Mouse (Mus musculus): Measurements from ENCODE around the gene Tspo.

Gene Tspo

DNA sequence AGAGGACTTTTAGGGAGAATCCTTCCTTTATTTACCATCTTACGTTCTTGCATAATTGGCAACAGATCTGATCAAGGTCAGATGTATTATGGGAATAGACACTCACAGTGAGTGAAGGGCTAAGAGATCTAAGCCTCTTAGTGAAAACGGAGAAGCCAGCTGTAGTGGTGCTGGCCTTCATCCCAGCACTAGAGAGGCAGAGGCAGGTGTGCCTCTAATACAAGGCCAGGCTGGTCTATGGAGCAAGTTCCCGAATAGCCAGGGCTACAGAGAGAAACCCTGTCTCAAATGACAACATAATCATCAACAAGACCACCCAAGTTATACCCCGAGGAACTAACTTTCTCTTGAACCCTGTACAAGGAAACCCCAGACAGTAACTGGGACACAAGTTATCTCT is 19.5 kb downstream of the Tspo start:
- in situ Hi-C loops (cut with MboI, MseI) = no loop called here

DNA sequence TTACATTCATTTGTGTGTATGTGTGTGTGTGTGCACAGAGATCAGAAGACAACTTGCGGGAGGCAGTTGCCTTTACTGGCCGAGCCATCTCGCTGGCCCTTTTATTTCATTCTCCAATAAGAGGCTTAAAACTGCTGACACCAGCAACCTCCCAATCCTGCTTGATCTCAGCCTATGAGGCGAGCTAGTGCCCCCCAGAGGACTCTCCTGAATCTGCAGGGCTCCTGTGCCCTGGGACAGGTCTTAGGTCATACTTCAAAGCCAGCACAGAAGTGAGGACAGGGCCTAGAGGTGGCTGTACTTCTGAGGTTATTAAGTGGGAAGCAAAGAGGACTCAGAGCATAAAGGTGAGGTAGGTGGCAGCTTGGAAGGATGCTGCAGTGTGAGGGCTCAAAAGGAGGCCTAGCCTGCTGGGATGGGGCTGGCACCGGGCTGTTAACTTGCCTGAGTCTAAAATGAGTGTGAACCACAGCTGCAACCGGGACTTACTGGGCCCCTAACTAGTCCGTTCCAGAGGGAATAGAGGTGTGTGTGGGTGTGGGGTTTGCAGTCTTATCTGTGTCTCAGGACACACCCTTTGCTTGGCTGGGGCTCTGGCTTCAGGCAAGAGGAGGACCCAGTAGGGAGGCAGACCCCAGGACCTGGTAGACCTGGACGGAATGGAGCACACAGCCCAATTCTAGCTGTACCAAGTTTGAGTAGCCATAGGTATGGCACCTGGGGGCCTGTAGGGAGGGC is 20.2 kb downstream of the Tspo start:
- in situ Hi-C loops (cut with MboI, MseI) = no loop called here

DNA sequence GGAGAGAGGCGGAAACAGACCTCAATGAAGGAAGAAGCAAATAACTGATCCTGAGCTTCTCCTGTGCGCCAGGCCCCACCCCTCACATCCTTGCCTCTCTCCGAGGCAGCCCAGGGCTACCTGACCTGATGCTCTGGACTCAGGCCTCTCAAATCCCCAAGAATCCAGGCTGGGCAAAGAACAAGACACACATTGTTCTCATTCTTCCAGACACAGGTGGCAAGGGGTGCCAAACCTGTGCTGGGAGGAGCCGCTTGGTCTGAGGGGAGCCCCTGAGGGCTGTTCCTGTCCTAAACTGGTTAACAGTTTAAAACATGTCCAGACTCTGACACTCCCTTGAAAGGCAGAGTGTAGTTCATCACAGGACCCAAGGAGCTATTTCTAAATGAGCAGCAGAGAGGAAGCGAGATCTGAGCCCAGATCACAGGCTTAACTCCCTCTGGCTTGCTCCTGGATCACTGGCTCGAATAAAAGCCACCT is 21.4 kb downstream of the Tspo start:
- in situ Hi-C loops (cut with MboI, MseI) = no loop called here

DNA sequence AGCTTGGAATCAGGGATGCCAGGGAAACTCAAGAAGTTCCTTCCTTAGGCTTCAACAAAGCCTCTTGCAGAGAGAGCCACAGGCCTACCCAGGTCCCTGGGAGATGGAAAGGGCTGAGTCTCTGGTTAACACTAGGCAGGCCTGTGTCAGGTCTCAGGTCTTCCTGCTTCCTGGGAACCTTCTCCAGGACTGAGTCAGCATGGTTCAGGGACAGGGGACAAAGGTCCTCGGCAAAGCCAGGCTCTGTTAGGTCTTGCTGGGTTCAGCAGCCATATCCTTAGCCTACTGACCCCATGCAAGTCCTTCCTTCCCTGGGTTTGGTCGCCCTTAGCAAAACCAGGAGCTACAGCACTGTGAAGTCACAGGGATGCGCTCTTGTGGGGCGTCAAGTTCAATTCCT is 27.4 kb downstream of the Tspo start:
- in situ Hi-C loops (cut with MboI, MseI) = no loop called here

DNA sequence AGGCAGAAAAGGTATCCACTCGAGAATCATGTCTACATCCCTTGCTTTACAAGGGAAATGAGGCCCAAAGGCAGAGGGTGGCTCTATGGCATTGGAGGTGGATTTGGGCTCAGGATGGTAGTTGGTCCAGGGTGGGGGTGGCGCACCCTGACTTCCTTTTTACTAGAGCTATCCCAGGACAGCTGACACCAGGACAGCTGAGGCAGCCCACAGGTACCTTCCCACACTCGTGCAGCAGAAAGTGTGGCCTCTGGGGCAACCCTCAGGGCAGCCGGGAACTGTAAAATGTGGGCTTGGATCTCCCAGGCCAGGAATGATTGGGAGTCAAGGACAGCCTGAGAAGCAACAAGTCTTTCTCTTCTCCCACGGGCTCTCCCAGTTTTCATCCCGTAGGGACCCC is 28.4 kb downstream of the Tspo start:
- in situ Hi-C loops (cut with MboI, MseI) = no loop called here

DNA sequence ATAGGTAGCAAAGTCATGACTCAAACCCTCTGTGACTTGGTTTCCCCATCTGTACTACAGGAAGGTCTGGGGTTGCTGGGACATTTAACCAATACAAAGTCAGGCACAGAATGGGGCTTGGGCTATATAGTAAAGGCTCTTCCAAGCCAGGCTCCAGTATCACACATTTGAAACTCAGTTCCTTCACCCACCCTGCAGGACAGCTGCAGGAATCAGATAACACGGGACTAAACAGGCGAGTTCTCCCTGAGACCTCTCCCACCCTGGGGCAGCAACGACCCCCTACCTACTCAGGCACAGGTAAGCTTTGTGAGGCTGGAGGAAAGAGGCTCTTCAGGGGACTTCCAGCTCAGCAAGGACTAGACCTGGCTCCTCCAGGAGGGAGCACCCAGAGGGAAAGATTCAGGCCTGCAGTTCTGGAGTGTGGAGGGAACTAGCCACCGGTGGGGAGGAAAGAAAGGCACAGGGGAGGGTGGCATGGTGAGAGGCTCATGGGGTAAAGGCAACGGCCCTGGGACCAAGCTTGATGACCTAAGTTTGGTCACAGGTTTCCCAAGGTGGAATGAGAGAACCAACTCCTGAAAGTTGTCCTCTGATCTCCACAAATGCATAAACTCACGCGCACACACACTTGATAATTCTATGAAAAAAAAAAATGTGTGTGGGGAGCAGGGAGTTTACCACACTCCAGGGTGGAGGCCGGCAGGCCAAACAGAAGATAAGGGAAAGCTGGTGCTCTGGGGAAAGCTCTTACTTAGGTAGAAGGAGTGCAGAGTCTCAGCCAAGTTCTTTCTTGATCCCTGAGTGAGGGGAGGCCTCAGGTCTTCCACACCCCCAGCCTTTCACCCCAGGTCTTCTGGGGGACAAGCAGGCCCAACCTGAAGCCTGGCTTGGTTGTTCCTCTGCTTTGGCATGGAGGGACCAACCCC is 29.1 kb downstream of the Tspo start:
- in situ Hi-C loops (cut with MboI, MseI) = no loop called here

DNA sequence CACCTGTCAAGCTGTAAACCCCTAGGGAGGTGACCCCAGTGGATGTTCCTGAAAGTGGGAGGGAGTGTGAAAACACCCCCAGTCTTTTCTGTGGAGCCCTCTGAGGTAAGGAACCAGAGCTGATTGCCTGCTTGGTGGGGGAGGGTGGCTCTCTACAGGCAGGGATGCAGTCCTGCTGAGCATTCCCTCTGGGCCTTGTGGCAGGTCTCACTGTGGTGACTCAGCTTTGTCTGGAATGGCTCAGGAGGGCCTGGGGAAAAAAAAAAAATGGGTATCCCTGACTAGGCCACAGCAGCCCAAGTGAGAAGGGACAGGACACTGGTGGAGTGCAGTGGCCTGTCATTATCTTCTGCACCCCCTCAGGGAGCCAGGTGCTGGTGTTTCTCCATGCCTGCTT is 29.8 kb downstream of the Tspo start:
- in situ Hi-C loops (cut with MboI, MseI) = no loop called here

DNA sequence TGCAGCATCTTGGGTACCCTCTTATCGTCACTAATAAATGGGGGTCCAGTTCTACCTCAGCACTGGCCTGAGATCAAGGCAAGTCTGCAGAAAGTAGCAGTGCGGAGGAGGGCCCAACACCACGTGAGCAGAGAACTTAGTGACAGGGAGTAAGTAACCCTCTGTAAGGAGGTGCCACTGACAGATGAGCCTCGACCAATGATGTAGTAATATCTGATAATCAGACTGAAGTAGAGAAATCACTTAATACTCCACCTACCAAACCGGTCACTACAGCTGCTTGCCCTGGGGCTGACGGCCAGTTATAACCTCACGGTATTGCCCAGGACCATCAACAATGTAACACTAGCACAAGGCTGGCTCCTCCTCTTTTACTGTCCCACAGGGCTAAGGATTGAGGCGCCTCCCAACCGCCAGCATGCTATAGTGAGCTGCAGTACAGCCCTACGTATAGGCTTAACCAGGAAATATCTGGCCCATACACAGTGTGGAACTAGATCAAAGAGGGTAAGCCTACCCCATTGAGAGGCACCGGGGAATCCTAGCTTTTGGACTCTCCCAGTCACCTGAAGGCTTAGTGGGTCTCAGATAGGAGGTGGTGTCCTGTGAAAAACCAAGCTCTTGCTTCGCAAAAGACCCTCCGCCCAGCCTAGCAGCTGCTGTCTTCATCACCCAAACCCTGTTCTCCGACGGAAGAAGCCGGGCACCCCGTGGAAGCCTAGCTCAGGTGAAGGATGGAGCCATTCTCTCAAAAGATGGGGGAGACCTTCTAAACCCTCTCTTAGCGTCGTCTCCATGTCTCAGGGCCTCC is 30.5 kb downstream of the Tspo start:
- in situ Hi-C loops (cut with MboI, MseI) = no loop called here

DNA sequence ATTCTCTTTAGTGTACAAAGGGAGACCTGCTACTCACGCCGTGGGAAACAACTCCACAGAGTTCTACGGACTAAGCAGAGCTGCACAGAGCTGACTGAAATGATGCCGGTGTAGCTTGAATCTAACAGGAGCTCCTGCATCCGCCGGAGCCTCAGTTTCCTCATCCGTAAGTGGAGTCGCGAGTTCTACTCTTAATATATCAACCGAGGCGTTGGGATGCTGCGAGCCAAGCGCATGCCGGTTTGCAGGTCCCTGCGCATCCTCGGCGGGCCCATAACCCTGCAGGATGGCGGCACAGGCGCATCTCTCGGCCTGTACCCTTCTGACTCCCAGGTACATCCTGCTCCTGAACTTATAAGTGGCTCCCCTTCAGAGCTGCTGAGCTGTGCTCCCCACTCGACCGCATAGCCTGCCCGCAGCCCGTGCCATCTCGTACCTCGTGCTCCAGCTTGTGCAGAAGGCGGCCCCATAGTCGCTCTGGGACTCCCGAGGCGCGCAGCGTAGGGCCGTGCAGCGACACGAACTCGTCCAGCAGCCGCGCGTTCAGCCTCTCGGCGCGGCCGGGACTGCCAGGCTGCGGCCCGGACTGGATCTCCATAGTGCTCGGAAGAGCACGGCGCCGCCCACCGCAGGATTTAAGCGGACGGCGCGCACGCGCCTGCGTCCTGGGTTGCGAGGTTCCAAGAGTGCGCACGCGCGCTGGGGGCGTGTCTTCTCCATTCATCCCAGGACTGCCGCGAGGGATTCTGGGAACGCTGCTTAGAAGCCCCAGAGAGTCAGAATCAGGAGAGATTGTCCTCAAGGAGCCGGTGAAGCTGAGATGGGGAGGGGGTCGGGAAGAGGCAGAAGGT is 31.3 kb downstream of the Tspo start, which contains the start of gene Ttll12:
Ttll12 (minus strand) TSS at position 645 of the 851 bp plus-strand sequence.
- in situ Hi-C loops (cut with MboI, MseI) = no loop called here

DNA sequence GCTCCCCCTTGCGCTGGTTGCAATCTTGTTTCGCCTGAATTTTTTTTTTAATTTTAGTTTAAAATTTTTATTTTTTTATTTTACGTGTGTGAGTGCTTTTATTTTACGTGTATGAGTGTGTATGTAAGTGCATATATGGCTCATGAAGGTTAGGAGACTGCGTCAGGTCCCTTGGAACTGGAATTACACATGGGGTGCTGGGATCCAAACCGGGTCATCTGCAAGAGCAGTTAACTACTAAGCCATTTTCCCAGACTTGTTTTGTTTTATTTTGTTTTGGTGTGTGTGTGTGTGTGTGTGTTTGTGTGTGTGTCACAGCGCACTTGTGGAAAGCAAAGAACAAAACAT is 31.9 kb downstream of the Tspo start:
- in situ Hi-C loops (cut with MboI, MseI) = no loop called here

DNA sequence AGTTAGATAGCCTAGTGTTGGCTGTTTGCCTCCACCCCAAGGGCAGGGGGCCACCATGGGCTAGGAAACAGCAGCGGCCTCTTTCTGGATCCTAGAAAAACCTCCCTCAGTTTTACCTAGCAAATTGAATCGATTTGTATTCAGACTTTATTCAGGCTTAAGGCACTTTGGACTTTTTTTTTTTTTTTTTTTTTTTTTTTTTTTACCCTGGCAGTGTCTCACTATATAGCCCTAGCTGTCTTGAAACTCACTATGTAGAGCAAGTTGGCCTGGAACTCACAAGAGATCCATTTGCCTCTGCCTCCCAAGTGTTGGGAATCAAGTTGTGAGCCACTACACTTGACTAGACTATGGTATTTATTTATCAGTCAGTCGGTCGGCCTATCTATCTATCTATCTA is 33.4 kb downstream of the Tspo start:
- in situ Hi-C loops (cut with MboI, MseI) = no loop called here

DNA sequence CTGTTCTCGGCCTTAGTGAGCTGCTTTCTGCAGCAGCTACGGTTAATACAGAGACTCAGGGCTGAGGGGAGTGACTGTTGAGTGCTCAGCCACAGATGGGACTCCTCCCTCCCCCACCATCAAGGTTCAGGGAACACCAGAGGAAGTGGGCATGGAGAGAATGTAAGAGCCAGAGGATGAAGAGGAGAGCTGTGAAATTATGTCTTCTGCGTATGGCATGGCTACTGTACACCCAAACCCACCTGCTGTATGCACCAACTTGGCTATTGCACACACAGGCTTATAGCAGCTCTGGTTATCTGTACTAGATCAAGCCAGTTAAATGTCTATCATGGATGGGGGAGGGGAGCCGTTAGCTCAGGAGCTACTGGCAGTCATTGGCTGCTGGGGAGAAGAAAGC is 37.8 kb downstream of the Tspo start:
- in situ Hi-C loops (cut with MboI, MseI) = no loop called here

DNA sequence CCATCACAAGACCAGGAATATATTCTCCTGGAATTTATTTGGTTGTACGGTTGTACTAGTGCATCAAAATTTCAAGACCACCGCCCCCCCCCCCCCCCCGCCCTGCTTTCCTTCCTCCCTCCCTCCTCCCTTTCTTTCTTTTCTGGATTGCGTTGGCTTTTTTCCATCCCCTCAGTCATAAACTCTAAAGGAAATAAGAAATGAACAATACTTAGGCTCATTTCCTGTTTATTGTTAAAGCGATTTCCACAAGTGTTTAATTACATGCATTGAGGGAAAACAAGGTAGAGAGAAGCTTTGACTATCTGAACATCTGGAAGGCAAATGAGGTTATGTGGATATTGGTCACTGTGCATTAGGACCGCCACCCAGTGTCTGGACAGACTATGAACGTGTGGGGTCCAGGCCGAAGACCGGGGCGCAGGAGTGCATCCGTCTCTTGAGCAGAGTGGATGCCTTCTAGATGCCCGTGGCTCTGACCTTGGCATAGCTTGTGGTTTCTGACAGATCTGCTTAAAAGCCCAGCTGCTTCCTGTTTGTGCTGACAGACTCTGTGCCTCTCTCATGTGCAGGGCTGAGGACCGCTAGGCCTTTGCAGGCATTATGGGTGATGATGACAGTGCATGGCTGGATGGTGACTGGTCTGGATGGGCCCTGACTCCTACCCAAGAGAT is 39.1 kb downstream of the Tspo start:
- in situ Hi-C loops (cut with MboI, MseI) = no loop called here

DNA sequence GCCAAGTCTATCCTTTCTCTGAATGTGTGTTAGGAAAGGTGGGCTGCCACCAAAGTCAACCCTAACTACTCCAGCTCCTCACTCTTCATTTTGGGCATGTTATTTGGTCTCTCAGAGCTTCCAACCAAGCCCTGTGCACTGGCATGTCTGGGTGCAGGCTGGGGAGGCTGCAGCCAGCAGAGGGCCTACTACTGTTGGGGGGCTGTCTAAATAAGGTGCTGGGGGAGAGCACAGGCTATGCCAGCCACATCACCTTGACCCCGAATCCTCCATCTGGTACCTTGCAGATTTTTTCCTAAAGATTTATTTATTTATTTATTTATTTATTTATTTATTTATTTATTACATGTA is 39.6 kb downstream of the Tspo start:
- in situ Hi-C loops (cut with MboI, MseI) = no loop called here

DNA sequence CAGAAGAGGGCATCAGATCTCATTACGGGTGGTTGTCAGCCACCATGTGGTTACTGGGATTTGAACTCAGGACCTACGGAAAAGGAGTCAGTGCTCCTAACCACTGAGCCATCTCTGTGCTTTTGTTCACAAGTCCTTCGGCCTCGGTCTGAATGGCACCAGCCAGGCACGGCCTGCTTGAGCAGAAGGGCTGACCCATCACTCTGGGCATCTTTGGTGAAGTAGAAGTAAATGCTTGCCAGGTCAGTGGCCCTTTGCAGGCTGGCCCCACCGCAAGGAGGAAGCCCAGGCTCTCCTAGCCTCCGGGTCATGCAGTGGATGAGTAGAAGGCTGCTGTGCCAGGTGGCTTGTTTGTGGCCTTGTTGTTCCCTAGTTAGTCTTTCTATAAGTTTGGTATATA is 40.0 kb downstream of the Tspo start:
- in situ Hi-C loops (cut with MboI, MseI) = no loop called here

DNA sequence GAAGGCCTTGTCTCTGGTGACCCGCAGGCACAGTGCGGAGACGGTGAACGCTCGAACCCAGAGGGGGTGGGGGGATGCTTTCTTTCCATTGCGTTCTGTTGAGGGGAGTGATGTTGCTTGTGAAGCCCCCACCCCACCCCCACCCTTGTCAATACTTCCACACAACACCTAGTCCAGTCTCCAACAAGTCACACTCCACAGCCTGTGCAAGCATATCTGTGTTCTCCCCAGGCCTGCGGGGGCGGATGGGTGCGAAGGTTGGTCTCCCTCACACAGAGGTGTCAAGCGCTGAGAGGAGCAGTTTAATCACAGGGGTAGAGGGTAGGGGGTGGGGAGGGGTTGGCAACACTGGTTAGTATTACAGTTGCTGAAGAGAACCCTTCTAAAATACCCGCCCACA is 42.8 kb downstream of the Tspo start:
- in situ Hi-C loops (cut with MboI, MseI) = no loop called here

DNA sequence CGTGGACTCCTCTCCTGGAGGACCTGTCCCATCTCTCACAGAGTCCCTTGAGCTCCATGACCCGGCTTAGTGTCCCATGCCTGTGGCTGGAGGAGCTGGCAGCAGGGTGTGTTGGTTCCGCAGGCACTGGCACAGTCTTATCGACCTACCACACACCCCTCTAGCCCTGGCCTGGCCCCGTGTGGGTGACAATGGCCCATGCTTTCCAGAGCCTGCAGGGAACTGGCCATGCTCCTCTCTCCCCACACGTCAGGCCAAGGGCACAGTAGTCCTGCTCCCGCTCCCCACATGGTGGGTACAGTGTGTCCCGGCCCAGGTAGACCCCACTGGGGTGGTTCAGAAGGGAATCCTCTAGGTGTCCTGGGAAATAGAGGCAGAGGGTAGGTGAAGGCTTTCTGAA is 43.3 kb downstream of the Tspo start:
- in situ Hi-C loops (cut with MboI, MseI) = no loop called here

DNA sequence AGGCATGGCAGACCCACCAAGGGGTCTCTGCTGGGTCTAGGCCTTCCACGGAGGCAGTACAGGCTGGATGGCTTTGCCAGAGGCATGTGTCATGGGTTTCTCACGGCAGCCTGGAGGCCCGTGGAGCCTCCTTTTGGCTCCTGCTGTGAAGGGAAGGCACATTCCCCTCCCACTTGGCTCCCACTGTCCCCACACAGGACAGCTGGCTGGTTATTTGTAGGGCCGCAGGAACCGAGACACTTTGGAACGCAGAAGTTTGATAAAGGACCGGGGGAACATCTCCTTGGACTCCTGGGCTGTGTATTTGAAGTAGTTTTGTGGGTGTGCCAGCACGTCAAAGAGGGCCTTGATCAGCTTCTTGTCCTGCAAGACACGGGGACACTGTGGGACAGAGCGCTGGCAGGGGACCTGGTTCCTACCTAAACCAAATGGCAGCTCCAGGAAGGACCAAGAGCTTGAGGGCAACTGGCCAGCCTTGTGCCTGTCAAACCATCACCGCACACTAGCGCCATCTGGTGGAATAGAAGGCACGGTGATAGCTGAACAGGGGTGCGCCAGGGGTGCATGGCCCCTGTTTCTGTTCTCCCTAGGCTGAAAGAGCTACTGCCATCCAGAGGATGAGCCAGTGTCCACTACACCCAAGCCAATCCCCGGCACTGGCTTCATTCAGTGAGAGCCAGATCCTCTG is 43.9 kb downstream of the Tspo start:
- in situ Hi-C loops (cut with MboI, MseI) = no loop called here

DNA sequence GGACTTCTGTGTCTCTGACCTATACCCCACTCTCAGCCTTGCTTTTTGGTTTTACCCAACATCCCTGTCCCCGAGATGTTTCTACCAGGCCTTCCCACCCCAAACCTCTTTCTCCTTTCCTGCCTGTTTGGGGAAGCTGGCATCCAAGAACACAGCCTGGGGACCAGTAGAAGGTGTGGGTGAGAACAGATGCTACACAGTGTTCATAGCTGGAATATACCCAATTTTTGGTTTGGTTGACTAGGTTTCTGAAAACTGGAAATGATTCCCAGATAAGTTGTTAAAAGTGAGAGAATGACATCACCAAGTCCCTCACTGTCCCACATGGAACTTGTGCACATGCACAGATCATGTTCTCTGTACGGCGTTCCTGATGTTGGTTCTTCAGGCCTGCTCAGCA is 51.9 kb downstream of the Tspo start:
- in situ Hi-C loops (cut with MboI, MseI) = no loop called here

Data from T-helper 2 cell (primary cell).